Comparison of ENCODE assay signal across 10 mouse cellular contexts in the genomic region with DNA sequence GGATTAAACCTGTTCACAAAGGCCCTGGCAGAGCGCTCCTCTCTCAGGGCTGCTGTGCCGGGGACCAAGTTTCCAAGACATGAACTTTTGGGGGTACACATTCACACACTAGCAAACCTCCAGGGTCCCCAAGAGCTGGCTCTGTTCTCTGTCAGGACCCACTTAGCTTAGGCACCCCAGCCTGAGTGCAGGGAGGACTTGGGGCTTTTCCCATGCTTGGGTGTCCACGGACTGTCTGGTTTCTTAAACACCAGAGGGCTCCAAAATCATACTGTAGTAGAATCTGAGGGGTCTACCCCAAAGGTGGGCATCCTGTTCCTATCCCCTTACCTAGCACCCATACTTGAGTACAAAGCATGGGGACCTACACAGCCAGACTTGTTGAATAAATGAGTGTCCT. TPM values are rescaled to one million over a fixed set of nuclear protein-coding genes. Genes with fewer than 3 reads are reported as not detected.
DNase-seq lines count a peak whose midpoint lies in the region; ATAC-seq lines count a peak whose summit lies in the region.
"Had no signal": no experiment of that assay in that cellular context is flagged by ENCODE, and none has a peak within 500 bp of the region (broad histone marks: within the 10 kb centered on the region; RNA-seq: fewer than 3 reads in every experiment).

No protein-coding gene starts in this region.

- DNase-seq in heart, postnatal 36 days, result no peak
- no peak for DNase-seq in embryonic facial prominence, embryonic 10.5 days (ENCODE audit: low spot score)
- DNase-seq in hindbrain, embryonic 14.5 days (ENCODE audit: low spot score), result no peak
- DNase-seq in frontal cortex, adult 2 months (ENCODE audit: extremely low spot score in 1 of 2, low spot score in 1 of 2), result no peak
- DNase-seq in urinary bladder, postnatal 36 days (ENCODE audit: low spot score in 2 of 2), result no peak
- DNase-seq in cerebellum, postnatal 25 days, result no peak
- DNase-seq: cerebellum, postnatal 14 days; gastrocnemius, postnatal 10 days had no signal

- H3K27me3 ChIP-seq in heart, embryonic 16.5 days (ENCODE audit: control insufficient read depth, insufficient read depth, low read length), result peaks cover 2% of the 10 kb centered on the region; the same call in 1 of the 2 replicates
- peaks cover 48% of the 10 kb centered on the region for H3K27me3 ChIP-seq in embryonic facial prominence, embryonic 10.5 days (replicated peaks; ENCODE audit: low read depth, poor library complexity, severe bottlenecking)
- peaks cover 7% of the 10 kb centered on the region for H3K27me3 ChIP-seq in hindbrain, embryonic 14.5 days (ENCODE audit: control insufficient read depth, insufficient read depth, low read length)
- H3K27me3 ChIP-seq in midbrain, embryonic 12.5 days, result peaks cover 46% of the 10 kb centered on the region

- intact Hi-C loops in heart, postnatal 36 days (cut with DNase I), result no loop called here

- H3K27ac ChIP-seq in heart, embryonic 16.5 days (ENCODE audit: low read length), result no peak overlapping the region
- no peak overlapping the region for H3K27ac ChIP-seq in embryonic facial prominence, embryonic 10.5 days (replicated peaks)
- no peak overlapping the region for H3K27ac ChIP-seq in hindbrain, embryonic 14.5 days
- H3K27ac ChIP-seq in midbrain, embryonic 12.5 days (replicated peaks), result no peak overlapping the region

- peak overlapping the region; percentile 95 for H3K4me2 ChIP-seq in heart, embryonic 16.5 days (ENCODE audit: low read depth, low read length)
- peak overlapping the region; percentile 83 for H3K4me2 ChIP-seq in hindbrain, embryonic 14.5 days (replicated peaks)
- H3K4me2 ChIP-seq in midbrain, embryonic 12.5 days (replicated peaks), result peak overlapping the region; percentile 86

- no peaks in the 10 kb centered on the region for H3K9me3 ChIP-seq in heart, embryonic 16.5 days (replicated peaks; ENCODE audit: control insufficient read depth, low read length)
- H3K9me3 ChIP-seq in embryonic facial prominence, embryonic 10.5 days, result no peaks in the 10 kb centered on the region
- no peaks in the 10 kb centered on the region for H3K9me3 ChIP-seq in hindbrain, embryonic 14.5 days (ENCODE audit: control insufficient read depth, low read length)
- no peaks in the 10 kb centered on the region for H3K9me3 ChIP-seq in midbrain, embryonic 12.5 days

- H3K4me1 ChIP-seq in heart, embryonic 16.5 days (ENCODE audit: control insufficient read depth, insufficient read depth, low read length), result 0 out of 2 replicates have a peak, but pooled peaks cover 2% of the 10 kb centered on the region
- peaks cover 19% of the 10 kb centered on the region for H3K4me1 ChIP-seq in embryonic facial prominence, embryonic 10.5 days
- H3K4me1 ChIP-seq in hindbrain, embryonic 14.5 days (replicated peaks; ENCODE audit: control insufficient read depth, insufficient read depth, low read length), result peaks cover 4% of the 10 kb centered on the region; the same call in 1 of the 2 replicates
- peaks cover 14% of the 10 kb centered on the region for H3K4me1 ChIP-seq in midbrain, embryonic 12.5 days

- WGBS in heart, embryonic 16.5 days, result 85% methylated on average over 3 of the region's 3 CpGs
- 81% methylated on average over 3 of the region's 3 CpGs for WGBS in embryonic facial prominence, embryonic 10.5 days
- 86% methylated on average over 3 of the region's 3 CpGs for WGBS in hindbrain, embryonic 14.5 days
- WGBS in midbrain, embryonic 12.5 days, result 65% methylated on average over 3 of the region's 3 CpGs

- no peaks in the 10 kb centered on the region for H3K36me3 ChIP-seq in heart, embryonic 16.5 days (ENCODE audit: control insufficient read depth, insufficient read depth)
- H3K36me3 ChIP-seq in embryonic facial prominence, embryonic 10.5 days (replicated peaks), result no peaks in the 10 kb centered on the region
- no peaks in the 10 kb centered on the region for H3K36me3 ChIP-seq in hindbrain, embryonic 14.5 days (replicated peaks; ENCODE audit: control insufficient read depth, insufficient read depth)
- H3K36me3 ChIP-seq in midbrain, embryonic 12.5 days, result no peaks in the 10 kb centered on the region

- no peak for ATAC-seq in heart, embryonic 16.5 days (replicated peaks; ENCODE audit: extremely low read depth, insufficient read depth, low FRiP score)
- no peak for ATAC-seq in hindbrain, embryonic 14.5 days (ENCODE audit: low FRiP score)
- ATAC-seq in midbrain, embryonic 12.5 days (ENCODE audit: low FRiP score, low read depth), result no peak

- no peak overlapping the region; the same call in 1 of the 2 replicates for H3K9ac ChIP-seq in heart, embryonic 16.5 days (ENCODE audit: low read length)
- H3K9ac ChIP-seq in hindbrain, embryonic 14.5 days, result no peak overlapping the region
- no peak overlapping the region for H3K9ac ChIP-seq in midbrain, embryonic 12.5 days (replicated peaks)

- H3K4me3 ChIP-seq in heart, embryonic 16.5 days (ENCODE audit: low read length), result peak overlapping the region; percentile 52; the same call in 1 of the 2 replicates
- H3K4me3 ChIP-seq in embryonic facial prominence, embryonic 10.5 days, result peak overlapping the region; percentile 69
- peak overlapping the region; percentile 36 for H3K4me3 ChIP-seq in hindbrain, embryonic 14.5 days (replicated peaks; ENCODE audit: low read length)
- H3K4me3 ChIP-seq in midbrain, embryonic 12.5 days, result no peak overlapping the region; the same call in 1 of the 2 replicates

RNA-seq across cellular contexts. Expression of a gene that starts 28.0 kb away (rescaled TPM):
- 69.8 and 70.4 TPM in 2 replicates for polyA plus RNA-seq in heart, embryonic 16.5 days (2015; fragmentation: Nextera tagmentation; extraction: Ambion mirVana)
- 100 to 1,000 TPM; 120 to 134 TPM for total RNA-seq in heart, postnatal 36 days (2021)
- polyA plus RNA-seq in embryonic facial prominence, embryonic 10.5 days (2016; fragmentation: Nextera tagmentation; extraction: Ambion mirVana), result 43.6 and 49.0 TPM in 2 replicates
- polyA plus RNA-seq in hindbrain, embryonic 14.5 days (2014; fragmentation: Nextera tagmentation; extraction: Ambion mirVana), result 52.1 and 61.0 TPM in 2 replicates
- 41.4 and 49.3 TPM in 2 replicates for polyA plus RNA-seq in midbrain, embryonic 12.5 days (2016; fragmentation: Nextera tagmentation; extraction: Ambion mirVana)
- 13.6 and 22.2 TPM in 2 replicates for polyA plus RNA-seq in frontal cortex, adult 2 months (2012; rRNA removed)
